Mouse (Mus musculus): ENCODE measurements around the gene Cst13.

GRCm38 (mm10) chr2:148834912-148835311, 15.0 kb downstream of the Cst13 start, which contains the start of gene Cst9:
- TF ChIP-seq CTCF (IDR thresholded peaks at IDR 0.05; ENCODE audit: low read depth) (no peak), EP300 (IDR thresholded peaks at IDR 0.05; ENCODE audit: low read depth) (no peak)

Measured in liver, postnatal 0 days (tissue).